Mouse (Mus musculus): ENCODE data around the gene Ccdc7a. TPM values are rescaled to one million over a fixed set of nuclear protein-coding genes. Genes with fewer than 3 reads are reported as not detected.

The Ccdc7a gene
- total RNA-seq, 2 experiments from 2014 or later, result not detected

GRCm38 (mm10) chr8:128690056-128690455 is 375.3 kb downstream of the Ccdc7a start:
- intact Hi-C loops (cut with DNase I), result no loop called here
- DNase-seq (ENCODE audit: low spot score in 2 of 2), result no peak

DNA sequence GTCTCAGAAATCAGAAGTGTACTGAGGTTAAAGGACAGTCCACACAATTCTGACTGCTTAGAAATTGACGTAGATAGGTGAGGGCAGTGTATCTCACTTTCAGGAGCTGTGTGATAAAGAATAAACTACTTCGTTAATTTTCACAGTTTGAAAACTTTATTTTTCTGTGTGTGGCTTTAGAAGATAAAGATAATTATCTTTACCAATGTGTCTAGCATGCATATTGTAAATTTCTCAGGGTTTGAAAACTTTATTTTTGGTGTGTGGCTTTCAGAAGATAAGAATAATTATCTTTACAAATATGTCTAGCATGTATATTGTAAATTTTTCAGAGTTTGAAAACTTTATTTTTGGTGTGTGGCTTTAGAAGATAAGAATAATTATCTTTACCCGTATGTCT is 376.6 kb downstream of the Ccdc7a start:
- no peak for DNase-seq (ENCODE audit: low spot score in 2 of 2)
- intact Hi-C loops (cut with DNase I), result no loop called here

DNA sequence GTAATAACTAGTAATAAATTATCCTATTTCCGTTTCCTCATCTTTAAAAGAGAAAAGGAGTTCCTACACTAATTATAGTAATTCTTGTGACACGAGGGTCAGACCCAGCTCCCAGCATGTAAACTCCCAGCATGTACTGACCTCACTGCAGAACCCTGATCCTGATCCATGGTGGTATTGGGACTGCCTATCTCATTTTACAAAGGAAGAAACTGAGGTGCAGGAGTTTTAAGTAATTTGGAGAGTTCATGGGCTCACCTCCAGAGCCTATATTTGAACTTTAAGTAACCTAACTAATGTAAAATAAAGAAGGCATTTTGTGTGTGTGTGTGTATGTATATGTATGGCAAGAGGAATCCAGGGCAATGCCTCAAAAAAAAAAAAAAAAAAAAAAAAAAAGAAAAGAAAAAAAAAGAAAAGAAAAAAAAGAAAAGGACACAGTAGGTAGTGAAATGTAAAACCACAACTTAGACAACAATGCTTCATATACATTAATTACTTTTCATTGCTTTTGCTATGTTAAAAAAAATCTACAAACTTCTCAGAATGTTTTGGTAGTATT is 378.8 kb downstream of the Ccdc7a start:
- DNase-seq (ENCODE audit: low spot score in 2 of 2), result no peak
- intact Hi-C loops (cut with DNase I), result no loop called here

- DNase-seq (ENCODE audit: low spot score in 2 of 2), result peak; percentile 88 to 90
- intact Hi-C loops (cut with DNase I), result loop anchor here (2.0 kb wide), 1 partner anchor 23 kb away; no protein-coding TSS in a partner anchor
These were observed 379.5 kb downstream of the Ccdc7a start, which contains the start of gene Itgb1 for GRCm38 (mm10) chr8:128685507-128686428. TSS of gene Itgb1 (plus strand) at chr8:128685654.

DNA sequence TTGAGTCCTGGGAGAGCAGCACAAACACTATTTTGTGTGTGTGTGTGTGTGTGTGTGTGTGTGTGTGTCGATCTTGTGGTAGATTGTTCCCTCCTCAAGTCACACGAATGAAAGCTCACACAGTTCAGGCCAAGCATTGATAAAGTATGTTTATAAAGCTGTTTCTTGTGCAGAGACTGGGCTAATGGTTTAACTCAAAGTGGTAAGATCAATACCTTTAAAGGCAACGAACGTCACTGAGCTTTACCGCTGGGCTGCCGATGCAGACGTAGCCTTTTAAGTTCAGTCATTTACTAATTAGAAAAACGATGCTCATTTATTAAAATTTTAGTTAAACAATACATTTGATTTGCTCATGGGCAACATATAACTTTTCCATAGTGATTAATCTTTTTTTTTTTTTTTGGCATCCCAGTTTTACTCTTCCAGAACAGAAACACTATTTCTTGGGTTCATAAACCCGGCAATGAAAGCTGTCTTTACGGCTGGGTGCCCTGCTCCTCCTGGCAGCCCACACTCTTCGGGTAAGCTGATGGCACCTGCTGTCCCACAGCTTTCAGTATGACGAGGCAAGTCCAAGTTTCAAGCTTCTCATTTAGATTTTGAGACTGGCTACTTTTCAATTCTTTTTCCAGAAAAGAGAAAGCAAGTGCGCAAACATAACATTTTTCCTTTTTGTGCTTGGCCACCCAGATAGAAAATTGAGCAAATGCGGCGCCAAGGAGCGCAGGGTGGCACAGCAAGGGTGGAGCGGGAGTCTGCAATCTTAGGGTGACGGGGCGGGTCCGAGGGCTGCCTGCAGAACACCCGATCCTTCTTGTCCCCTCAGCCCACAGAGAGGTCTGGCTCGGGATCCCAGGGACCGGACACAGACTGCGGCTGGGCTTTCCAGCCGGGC is 380.5 kb downstream of the Ccdc7a start:
- DNase-seq (ENCODE audit: low spot score in 2 of 2), result no peak
- intact Hi-C loops (cut with DNase I), result loop anchor here (2.0 kb wide), 1 partner anchor 24 kb away; no protein-coding TSS in a partner anchor

Other genes with a start within 250 kb of the Ccdc7a start
- not detected for gene Ccdc7b, start 1.6 kb upstream of the Ccdc7a start, total RNA-seq (2021)
- not detected for gene Gm10999, start 66.1 kb upstream of the Ccdc7a start, total RNA-seq (2021)
- 10 to 100 TPM; 21.9 to 24.9 TPM for gene 2610044O15Rik8, start 168.9 kb upstream of the Ccdc7a start, total RNA-seq (2021)